Mouse (Mus musculus) heart, embryonic 16.5 days (tissue): ENCODE measurements at regions not wholly inside any gene's neighbourhood (a gene's known extent, or its start where the extent isn't known, plus 50 kb on each side); places are given as distances from the start of the nearest gene placed in this dataset.
A peak's percentile ranks its signal among the peaks of the same experiment; 100 is the strongest.

ENCODE experiments used
- ATAC-seq: fragments of 200-750 bp; cut with Nextera tagmentation; replicated peaks from 2 replicates; pipeline ENCODE4 v1.8.0; 2017; ENCODE audit warnings: moderate number of reproducible peaks; ENCODE audit not compliant: insufficient read depth, low FRiP score; ENCODE audit errors: extremely low read depth
- H3K27ac ChIP-seq: fragments of 300-500 bp; sonication (generic); 2 replicates; pipeline ENCODE4 v1.5.1; 2014; ENCODE audit warnings: mild to moderate bottlenecking, low read length, control low read depth, moderate library complexity
- H3K27me3 ChIP-seq: fragments of 300-500 bp; sonication (generic); 2 replicates; pipeline ENCODE4 v1.6.1; 2014; ENCODE audit warnings: low read length, mixed read lengths; ENCODE audit not compliant: control insufficient read depth, insufficient read depth
- H3K36me3 ChIP-seq: fragments of 300-500 bp; sonication (generic); 2 replicates; pipeline ENCODE4 v1.6.1; 2014; ENCODE audit not compliant: control insufficient read depth, insufficient read depth
- H3K4me1 ChIP-seq: fragments of 300-500 bp; sonication (generic); 2 replicates; pipeline ENCODE4 v1.6.1; 2014; ENCODE audit warnings: low read length, mixed read lengths; ENCODE audit not compliant: control insufficient read depth, insufficient read depth
- H3K4me2 ChIP-seq: fragments of 300-500 bp; sonication (generic); 2 replicates; pipeline ENCODE4 v1.6.1; 2014; ENCODE audit warnings: low read depth, mild to moderate bottlenecking, control low read depth, low read length
- H3K4me3 ChIP-seq: fragments of 300-500 bp; sonication (generic); 2 replicates; pipeline ENCODE4 v1.5.1; 2014; ENCODE audit warnings: mild to moderate bottlenecking, control low read depth, low read length
- H3K9ac ChIP-seq: fragments of 300-500 bp; sonication (generic); 2 replicates; pipeline ENCODE4 v1.6.1; 2014; ENCODE audit warnings: low read length, control low read depth
- H3K9me3 ChIP-seq: fragments of 300-500 bp; sonication (generic); replicated peaks from 2 replicates; pipeline ENCODE4 v1.6.1; 2016; ENCODE audit warnings: low read length; ENCODE audit not compliant: control insufficient read depth
- WGBS: fragments of 180-500 bp; shearing (Covaris S2); extraction: QIAGEN DNeasy Blood & Tissue Kit; methylation state at CpG from one replicate; pipeline ENCODE4 v1.1.7; 2014; 5-methylcytosine and 5-hydroxymethylcytosine counted together

GRCm38 (mm10) chr2:95232135-95232772 lies 794.3 kb upstream of the Api5 start:
- no peaks in the 10 kb centered on the region; the same call in none of the 2 replicates for H3K27me3 ChIP-seq
- H3K9ac ChIP-seq = no peak overlapping the region

GRCm38 (mm10) chr2:95231739-95232134 lies 793.8 kb upstream of the Api5 start:
- Histone ChIP-seq H3K27ac (no peak overlapping the region), H3K9ac (no peak overlapping the region), H3K4me2 (no peak overlapping the region), H3K9me3 (no peaks in the 10 kb centered on the region), H3K4me1 (no peaks in the 10 kb centered on the region), H3K27me3 (no peaks in the 10 kb centered on the region; the same call in none of the 2 replicates), H3K4me3 (no peak overlapping the region), H3K36me3 (no peaks in the 10 kb centered on the region)
- no peak for ATAC-seq
- WGBS = 21% methylated on average over 9 of the region's 9 CpGs

More at GRCm38 (mm10) chr2:95232135-95232772, 794.3 kb upstream of the Api5 start:
- no peak overlapping the region for H3K27ac ChIP-seq
- peak; percentile 55; the same call in 1 of the 2 replicates for ATAC-seq
- WGBS = 5% methylated on average over 15 of the region's 15 CpGs
- 0 out of 2 replicates have a peak overlapping the region, but pooled peaks have one; percentile 23 for H3K4me3 ChIP-seq
- no peaks in the 10 kb centered on the region for H3K9me3 ChIP-seq
- no peaks in the 10 kb centered on the region for H3K4me1 ChIP-seq
- H3K4me2 ChIP-seq = peak overlapping the region; percentile 56
- H3K36me3 ChIP-seq = no peaks in the 10 kb centered on the region

GRCm38 (mm10) chr2:95229386-95229785 lies 791.5 kb upstream of the Api5 start:
- ATAC-seq = no peak
- no peaks in the 10 kb centered on the region for H3K4me1 ChIP-seq
- H3K9ac ChIP-seq = no peak overlapping the region
- H3K27ac ChIP-seq = no peak overlapping the region
- no peaks in the 10 kb centered on the region for H3K36me3 ChIP-seq
- H3K4me2 ChIP-seq = no peak overlapping the region
- H3K4me3 ChIP-seq = no peak overlapping the region
- whole genome bisulfite sequencing = 57% methylated on average over 2 of the region's 2 CpGs
- no peaks in the 10 kb centered on the region; the same call in none of the 2 replicates for H3K27me3 ChIP-seq
- H3K9me3 ChIP-seq = no peaks in the 10 kb centered on the region

GRCm38 (mm10) chr2:95210216-95210941 lies 772.4 kb upstream of the Api5 start:
- no peak overlapping the region for H3K27ac ChIP-seq
- no peak overlapping the region for H3K4me3 ChIP-seq
- H3K9ac ChIP-seq = no peak overlapping the region
- no peaks in the 10 kb centered on the region for H3K9me3 ChIP-seq
- no peaks in the 10 kb centered on the region for H3K27me3 ChIP-seq
- H3K36me3 ChIP-seq = no peaks in the 10 kb centered on the region
- 43% methylated on average over 4 of the region's 4 CpGs for WGBS
- ATAC-seq = no peak
- H3K4me2 ChIP-seq = no peak overlapping the region
- no peaks in the 10 kb centered on the region for H3K4me1 ChIP-seq
